Mouse (Mus musculus): ENCODE measurements around the gene Hils1.

Hils1 gene

GRCm38 (mm10) chr11:94967419-94967818, at the start of gene Hils1:
Hils1 (plus strand) TSS chr11:94967593.
- no peak for DNase-seq

DNA sequence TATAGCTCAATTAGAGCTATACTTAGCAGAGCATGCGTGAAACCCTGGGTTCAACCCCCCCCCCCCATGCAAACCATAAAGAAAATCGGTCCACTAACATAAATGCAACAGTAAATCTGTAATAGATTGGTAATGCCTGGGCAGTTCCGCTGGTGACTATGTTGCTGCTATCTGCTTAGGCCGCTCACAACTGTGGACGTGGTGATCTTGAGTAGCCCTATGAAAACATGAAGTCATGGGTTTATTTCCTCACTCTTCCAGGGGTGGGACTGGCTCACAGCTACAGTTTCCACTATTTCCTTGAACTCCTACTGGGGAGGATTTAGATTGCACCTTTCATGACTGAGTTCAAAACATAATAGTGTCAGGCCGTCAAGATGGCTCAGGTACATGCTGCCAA, 49.7 kb upstream of the Hils1 start:
- DNase-seq = no peak

GRCm38 (mm10) chr11:94920996-94921401, 46.4 kb upstream of the Hils1 start:
- DNase-seq = peak in 1 of 2 experiments; percentile 70

GRCm38 (mm10) chr11:94924977-94925376, 42.4 kb upstream of the Hils1 start:
- no peak for DNase-seq

- no peak for DNase-seq
These were observed 41.0 kb upstream of the Hils1 start for GRCm38 (mm10) chr11:94926431-94926830.

GRCm38 (mm10) chr11:94927771-94928291, 39.6 kb upstream of the Hils1 start:
- DNase-seq = no peak

DNA sequence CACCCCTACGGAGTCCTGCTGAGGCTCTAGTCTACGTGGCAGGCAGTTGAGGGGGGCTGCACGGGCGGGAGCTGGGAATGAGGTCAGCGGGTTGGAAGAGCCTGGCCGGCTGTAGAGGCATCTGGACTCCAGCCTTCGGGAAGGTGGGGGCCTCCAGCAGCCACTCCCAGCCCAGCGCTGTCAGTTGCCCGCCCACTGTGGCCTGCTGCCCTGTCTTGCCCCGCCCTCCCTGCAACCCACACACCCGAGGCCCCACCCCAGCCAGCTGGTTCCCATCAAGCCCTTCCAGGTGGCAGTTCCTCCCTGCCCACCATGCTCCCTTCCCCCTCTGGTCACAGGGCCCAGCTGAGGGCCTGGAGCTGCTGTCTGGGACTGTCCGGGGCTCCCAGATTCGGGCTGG, 38.6 kb upstream of the Hils1 start:
- DNase-seq = peak; percentile 91 to 96

DNA sequence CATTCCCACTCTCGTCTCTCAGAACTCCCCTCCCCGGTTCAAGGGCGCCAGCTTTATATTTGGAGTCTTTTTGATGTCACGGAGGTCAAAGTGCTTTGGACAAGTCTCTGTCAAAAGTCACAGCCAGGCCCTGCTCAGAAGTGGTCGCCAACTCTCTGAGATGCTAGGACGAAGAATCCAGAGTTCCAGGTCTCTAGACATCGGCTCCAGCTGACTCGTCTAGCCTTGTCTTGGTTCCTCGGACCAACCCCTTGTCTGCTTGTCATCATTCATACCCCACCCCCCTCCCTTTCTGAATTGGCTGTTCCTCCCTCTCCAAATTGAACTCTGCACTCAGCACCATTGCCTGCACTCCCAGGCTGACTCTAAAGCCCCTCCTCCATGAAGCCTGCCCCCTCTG, 37.8 kb upstream of the Hils1 start:
- no peak for DNase-seq

DNA sequence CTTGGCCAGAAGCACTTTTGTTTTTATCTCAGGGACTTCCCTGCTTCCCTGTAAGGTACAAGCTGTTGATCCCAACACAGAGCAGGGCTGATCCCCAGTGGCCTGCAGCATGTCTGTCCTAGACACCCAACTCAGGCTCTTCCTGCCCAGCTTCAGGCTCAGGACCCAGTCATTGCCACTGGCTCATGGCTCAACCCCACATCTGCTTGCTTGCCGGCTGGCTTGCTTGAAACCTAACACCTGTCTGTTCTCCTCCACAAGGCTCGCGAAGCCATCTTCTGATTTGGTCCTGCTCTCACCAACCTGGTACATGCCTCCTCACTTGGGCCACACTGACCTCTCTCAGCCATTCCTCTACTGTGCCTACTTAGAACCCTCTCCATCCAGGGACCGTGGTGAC, 37.2 kb upstream of the Hils1 start:
- DNase-seq = no peak

DNA sequence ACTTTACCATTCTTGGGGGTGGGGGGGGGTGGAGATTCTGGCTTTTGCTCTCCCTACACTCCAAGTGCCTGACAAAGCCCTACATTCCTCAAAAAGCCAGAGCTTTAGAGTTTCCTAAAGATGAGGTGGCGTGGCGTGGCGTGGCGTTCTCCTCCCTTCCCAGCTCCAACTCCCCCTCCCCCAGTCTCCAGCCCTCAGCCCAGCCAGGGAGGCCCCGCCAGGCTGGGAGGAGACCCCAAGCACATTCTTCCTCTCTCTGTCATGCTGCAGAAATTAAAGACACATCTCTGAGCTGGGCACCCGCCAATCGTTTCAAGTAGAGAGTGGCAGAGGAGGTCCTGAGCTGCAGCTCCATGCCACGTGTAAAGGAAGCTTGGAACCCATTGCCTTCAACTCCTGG, 33.8 kb upstream of the Hils1 start:
- DNase-seq = peak; percentile 69 to 87

DNA sequence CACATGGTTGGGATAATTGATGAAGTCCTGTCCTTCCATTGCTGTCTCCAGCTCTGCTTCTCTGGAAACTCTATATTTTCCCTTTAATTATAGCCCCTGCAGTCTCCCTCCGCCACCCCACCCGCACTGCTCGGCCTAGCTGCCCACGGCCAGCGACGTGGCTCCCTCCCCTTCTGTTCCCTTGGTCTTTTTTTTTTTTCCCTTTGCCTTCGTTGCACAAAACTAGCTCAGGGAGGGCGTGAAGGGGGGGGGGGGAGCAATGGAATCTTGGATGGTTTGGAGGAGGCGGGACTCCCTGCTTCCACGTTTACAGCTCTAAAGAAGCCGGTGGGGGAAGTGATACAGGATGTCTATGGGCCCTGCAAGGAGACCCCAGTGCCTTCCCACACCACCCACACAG, 32.9 kb upstream of the Hils1 start:
- peak in 1 of 2 experiments; percentile 67 for DNase-seq

DNA sequence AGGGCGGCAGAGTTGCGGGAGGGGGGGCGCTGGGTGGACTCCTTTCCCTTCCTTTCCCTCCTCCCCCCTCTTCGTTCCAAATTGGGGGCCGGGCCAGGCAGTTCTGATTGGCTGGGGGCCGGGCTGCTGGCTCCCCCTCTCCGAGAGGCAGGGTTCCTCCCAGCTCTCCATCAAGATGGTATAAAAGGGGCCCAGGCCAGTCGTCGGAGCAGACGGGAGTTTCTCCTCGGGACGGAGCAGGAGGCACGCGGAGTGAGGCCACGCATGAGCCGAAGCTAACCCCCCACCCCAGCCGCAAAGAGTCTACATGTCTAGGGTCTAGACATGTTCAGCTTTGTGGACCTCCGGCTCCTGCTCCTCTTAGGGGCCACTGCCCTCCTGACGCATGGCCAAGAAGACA, 31.3 kb upstream of the Hils1 start, which contains the start of gene Col1a1:
Gene Col1a1, plus strand, starts transcription at position 180 of the 400 bp plus-strand sequence.
- DNase-seq = peak; percentile 82 to 90

- DNase-seq = peak; percentile 89 to 92
These were observed 30.5 kb upstream of the Hils1 start for GRCm38 (mm10) chr11:94936851-94937295.

DNA sequence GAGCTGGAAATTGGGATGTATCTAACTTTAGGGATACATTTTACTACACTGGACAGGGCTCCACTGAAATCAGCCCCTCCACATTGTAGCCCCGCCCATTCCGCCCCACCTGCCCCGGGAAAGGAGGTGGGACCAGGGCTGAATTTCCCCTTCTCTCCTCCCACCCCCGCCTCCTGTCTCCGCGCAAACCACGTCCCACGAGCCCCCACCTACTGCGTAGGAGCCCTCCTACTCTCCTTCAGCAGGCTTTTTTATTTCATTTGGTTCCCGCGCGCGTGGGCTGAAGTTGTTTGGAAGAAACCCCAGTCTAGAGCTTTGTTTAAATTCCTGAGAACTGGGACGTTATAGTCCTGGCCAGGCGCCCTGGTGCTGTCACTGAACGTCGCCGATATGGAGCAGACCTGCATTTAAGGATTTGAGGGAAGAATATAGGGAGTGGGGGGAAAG, 30.0 kb upstream of the Hils1 start:
- peak; percentile 58 to 76 for DNase-seq

DNA sequence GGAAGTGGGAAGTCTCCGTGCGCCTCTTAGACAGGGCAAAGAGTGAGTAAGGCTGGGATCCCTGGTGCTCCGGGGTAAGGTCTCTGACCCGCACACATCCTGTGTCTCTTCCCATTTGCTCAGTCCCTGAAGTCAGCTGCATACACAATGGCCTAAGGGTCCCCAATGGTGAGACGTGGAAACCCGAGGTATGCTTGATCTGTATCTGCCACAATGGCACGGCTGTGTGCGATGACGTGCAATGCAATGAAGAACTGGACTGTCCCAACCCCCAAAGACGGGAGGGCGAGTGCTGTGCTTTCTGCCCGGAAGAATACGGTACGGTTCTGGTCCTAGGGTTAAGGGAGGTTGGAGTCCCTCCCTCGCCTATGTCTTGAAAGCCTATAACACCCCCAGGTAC, 29.6 kb upstream of the Hils1 start:
- DNase-seq = no peak

DNA sequence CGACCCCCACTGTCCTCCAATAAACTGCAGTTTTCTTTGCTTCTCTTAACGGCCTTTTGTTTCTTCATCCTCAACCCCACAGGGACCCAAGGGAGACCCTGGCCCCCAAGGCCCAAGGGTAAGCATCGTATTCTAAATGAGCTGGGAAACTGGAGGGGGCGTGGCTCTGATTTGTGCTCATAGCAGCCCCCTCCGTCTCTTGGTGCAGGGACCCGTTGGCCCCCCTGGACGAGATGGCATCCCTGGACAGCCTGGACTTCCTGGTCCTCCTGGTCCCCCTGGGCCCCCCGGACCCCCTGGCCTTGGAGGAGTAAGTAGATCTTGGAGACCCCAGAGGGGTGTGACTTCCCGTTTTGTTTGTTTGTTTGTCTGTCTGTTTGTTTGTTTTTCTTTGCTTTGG, 29.1 kb upstream of the Hils1 start:
- no peak for DNase-seq

- peak; percentile 69 to 82 for DNase-seq
These were observed 28.1 kb upstream of the Hils1 start for GRCm38 (mm10) chr11:94939280-94939679.

GRCm38 (mm10) chr11:94941121-94941520, 26.3 kb upstream of the Hils1 start:
- no peak for DNase-seq

- DNase-seq = no peak
These were observed 25.6 kb upstream of the Hils1 start for GRCm38 (mm10) chr11:94941776-94942175.

GRCm38 (mm10) chr11:94942282-94943023, 24.9 kb upstream of the Hils1 start:
- peak in 1 of 2 experiments; percentile 54 for DNase-seq

DNA sequence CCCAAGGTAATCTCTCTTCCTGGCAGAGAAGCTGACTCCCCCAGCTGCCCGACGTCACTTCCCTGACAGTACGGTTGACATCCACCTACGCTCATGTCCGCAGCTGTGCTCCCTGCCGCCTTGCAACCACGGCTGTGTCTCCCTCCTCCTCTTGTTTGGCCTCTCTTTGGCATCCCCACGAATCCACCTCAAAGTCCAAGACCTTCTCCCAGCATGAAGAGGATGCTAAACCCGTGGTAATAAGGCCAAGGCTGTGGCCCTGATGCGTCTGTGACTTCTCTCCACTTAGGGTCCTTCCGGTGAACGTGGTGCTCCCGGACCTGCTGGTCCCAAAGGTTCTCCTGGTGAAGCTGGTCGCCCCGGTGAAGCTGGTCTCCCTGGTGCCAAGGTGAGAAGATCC, 24.3 kb upstream of the Hils1 start:
- no peak for DNase-seq

- no peak for DNase-seq
These were observed 23.1 kb upstream of the Hils1 start for GRCm38 (mm10) chr11:94944295-94944694.

DNA sequence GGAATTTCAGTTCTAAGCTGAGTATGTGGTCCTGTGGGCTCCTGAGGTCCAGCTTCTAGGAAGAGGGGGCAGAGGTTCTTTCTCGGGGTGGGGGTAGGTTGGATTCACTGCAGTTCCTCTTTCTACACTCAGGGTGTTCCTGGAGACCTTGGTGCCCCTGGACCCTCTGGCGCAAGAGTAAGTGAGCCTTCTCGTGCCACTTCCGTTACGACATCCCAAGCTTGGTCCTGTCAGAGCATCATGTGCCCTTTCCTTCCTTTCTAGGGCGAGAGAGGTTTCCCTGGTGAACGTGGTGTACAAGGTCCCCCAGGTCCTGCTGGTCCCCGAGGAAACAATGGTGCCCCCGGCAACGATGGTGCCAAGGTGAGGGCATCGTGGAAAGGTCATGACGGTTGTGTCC, 22.2 kb upstream of the Hils1 start:
- no peak for DNase-seq

DNA sequence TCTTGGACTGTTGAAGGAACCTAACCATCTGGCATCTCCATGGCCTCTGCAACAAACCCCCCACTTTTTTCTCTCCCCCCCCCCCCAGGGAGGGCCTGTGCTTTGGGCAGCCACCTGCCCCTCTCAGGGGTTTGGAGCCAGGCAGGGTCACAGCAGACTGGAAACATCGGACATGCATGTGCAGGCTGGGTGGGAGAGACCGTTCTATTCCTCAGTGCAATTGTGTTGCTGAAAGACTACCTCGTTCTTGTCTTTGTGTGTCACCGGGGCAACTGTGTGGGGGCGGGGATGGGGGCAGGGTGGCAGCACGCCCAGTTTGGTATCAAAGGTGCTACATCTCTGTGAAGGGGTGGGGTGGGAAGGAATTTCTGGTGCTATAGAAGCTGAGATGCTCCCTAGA, 15.2 kb upstream of the Hils1 start:
- DNase-seq = no peak

GRCm38 (mm10) chr11:94955103-94955502, 12.3 kb upstream of the Hils1 start:
- no peak for DNase-seq
